Mouse (Mus musculus) stomach, embryonic 16.5 days (tissue): ENCODE results near the gene Tbx1. TPM values are rescaled to one million over a fixed set of nuclear protein-coding genes. Genes with fewer than 3 reads are reported as not detected.

Source experiments
- ATAC-seq: fragments of 200-750 bp; cut with Nextera tagmentation; 2 replicates; pipeline ENCODE4 v1.8.0; 2017; ENCODE audit warnings: moderate number of reproducible peaks, moderate TSS enrichment; ENCODE audit not compliant: insufficient read depth, low FRiP score
- H3K27ac ChIP-seq: fragments of 300-500 bp; sonication (generic); 2 replicates; pipeline ENCODE4 v1.5.1; 2014; ENCODE audit warnings: low read length
- H3K27me3 ChIP-seq: fragments of 300-500 bp; sonication (generic); 2 replicates; pipeline ENCODE4 v1.6.1; 2014; ENCODE audit warnings: low read length, control low read depth, mixed read lengths; ENCODE audit not compliant: control insufficient read depth, insufficient read depth
- H3K36me3 ChIP-seq: fragments of 300-500 bp; sonication (generic); 2 replicates; pipeline ENCODE4 v1.6.1; 2014; ENCODE audit warnings: low read length; ENCODE audit not compliant: control insufficient read depth, insufficient read depth
- H3K4me1 ChIP-seq: fragments of 300-500 bp; sonication (generic); 2 replicates; pipeline ENCODE4 v1.6.1; 2014; ENCODE audit warnings: low read length, control low read depth, mixed read lengths; ENCODE audit not compliant: control insufficient read depth, insufficient read depth
- H3K4me2 ChIP-seq: fragments of 300-500 bp; sonication (generic); 2 replicates; pipeline ENCODE4 v1.6.1; 2014; ENCODE audit warnings: low read depth, low read length, mixed read lengths
- H3K4me3 ChIP-seq: fragments of 300-500 bp; sonication (generic); replicated peaks from 2 replicates; pipeline ENCODE4 v1.5.1; 2014; ENCODE audit warnings: mild to moderate bottlenecking, low read length
- H3K9ac ChIP-seq: fragments of 300-500 bp; sonication (generic); 2 replicates; pipeline ENCODE4 v1.6.1; 2014; ENCODE audit warnings: low read length
- H3K9me3 ChIP-seq: fragments of 300-500 bp; sonication (generic); replicated peaks from 2 replicates; pipeline ENCODE4 v1.6.1; 2016; ENCODE audit warnings: low read length, control low read depth; ENCODE audit not compliant: control insufficient read depth
- WGBS: fragments of 180-500 bp; shearing (Covaris S2); extraction: QIAGEN DNeasy Blood & Tissue Kit; methylation state at CpG from one replicate; pipeline ENCODE4 v1.1.7; 2014; 5-methylcytosine and 5-hydroxymethylcytosine counted together
- polyA plus RNA-seq: library from polyadenylated mRNA; unstranded; fragments of >200 nt; fragmentation: Nextera tagmentation; extraction: Ambion mirVana; gene quantifications from 2 replicates; pipeline ENCODE4 v1.2.1, GENCODE M21; 2015

The Tbx1 gene
- polyA plus RNA-seq, 1 experiment from 2014 or later: 0.84 TPM

DNA sequence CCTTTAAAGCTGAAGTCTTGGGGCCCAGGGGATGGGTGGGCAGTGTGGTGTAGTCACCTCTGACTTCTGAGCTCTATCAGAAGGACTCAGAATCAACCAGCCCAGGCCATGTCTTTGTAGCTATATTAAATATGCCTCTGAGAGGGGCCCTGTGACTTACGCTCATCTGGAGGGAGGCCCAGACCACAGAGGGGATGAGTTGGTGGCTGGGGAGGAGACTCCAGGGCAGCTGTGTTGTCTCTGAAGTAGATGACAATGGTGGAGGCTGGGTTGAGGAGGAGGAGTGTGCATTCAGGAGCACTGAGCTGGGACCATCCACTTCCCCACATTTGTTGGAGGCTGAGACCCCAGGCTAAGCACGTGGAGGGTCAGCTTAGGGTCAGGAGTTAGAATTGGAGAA lies 27.8 kb upstream of the Tbx1 start:
- 59% methylated on average over 2 of the region's 2 CpGs for WGBS

DNA sequence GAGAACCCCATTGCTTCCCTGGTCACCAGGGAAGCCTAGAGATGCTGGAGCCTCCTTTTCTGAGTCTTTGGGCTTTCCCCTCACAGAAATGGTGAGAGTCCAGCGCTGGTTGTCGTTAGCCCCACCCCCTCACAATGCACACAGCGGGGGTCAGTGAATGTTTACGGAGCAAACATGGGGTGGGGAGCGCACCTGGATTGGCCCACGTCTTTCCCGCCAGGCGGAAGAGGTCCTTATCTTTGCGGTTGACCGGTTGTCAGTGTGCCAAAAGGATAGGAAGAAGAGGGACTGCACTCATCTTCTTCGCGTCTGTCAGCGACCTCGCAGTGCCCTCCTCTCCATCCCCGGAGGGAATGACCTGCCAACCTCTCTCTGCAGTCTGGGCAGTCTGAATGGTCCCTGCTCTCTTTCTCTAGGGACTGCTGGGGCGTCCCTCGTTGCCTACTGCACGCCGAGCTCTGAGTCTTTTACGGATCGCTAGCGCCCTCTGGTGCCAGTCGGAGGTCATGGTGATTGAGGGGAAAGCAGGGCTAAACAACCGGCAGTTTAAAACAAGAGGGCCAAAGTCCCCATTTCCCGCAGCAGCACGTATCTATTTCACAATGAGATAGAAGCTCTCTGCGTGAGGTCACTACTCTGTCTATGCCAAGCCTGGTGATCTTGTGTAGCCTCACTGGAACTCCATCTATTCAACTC lies 27.0 kb upstream of the Tbx1 start:
- Histone ChIP-seq H3K9ac (peak overlapping the region; percentile 2; the same call in 1 of the 2 replicates), H3K36me3 (no peaks in the 10 kb centered on the region), H3K9me3 (no peaks in the 10 kb centered on the region), H3K4me3 (peak overlapping the region; percentile 28), H3K27me3 (peaks cover 47% of the 10 kb centered on the region), H3K27ac (no peak overlapping the region), H3K4me2 (peak overlapping the region; percentile 48), H3K4me1 (peaks cover 15% of the 10 kb centered on the region)
- peak; percentile 45; the same call in 1 of the 2 replicates for ATAC-seq
- WGBS: 2% methylated on average over 27 of the region's 27 CpGs

More for the DNA sequence above, 27.8 kb upstream of the Tbx1 start:
- Histone ChIP-seq H3K9ac (no peak overlapping the region), H3K4me2 (no peak overlapping the region), H3K9me3 (no peaks in the 10 kb centered on the region), H3K36me3 (no peaks in the 10 kb centered on the region), H3K27ac (no peak overlapping the region), H3K27me3 (peaks cover 55% of the 10 kb centered on the region), H3K4me1 (peaks cover 15% of the 10 kb centered on the region), H3K4me3 (no peak overlapping the region)
- ATAC-seq: no peak

DNA sequence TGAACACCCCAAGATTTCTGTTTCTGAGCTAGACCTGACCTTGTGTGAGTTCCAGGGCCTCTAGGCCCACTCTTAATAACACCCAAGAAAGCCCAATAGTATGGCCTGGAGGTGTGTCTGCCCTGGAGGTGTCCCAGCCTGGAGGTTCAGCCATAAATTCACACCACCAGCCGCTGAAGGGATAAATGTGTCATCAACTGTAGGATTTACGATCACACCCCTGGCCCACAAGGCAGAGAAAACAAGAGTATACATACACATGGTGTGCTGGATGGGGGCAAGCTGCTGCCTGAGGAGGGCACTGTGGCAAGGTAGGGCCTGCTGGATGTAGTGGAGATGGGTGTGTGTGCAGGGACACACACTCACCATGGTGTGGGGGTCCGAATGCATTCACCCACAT lies 22.8 kb upstream of the Tbx1 start:
- H3K9me3 ChIP-seq: no peaks in the 10 kb centered on the region
- no peaks in the 10 kb centered on the region for H3K36me3 ChIP-seq
- H3K27ac ChIP-seq: no peak overlapping the region
- peaks cover 6% of the 10 kb centered on the region for H3K4me1 ChIP-seq
- no peak for ATAC-seq
- no peak overlapping the region for H3K4me3 ChIP-seq
- no peak overlapping the region for H3K4me2 ChIP-seq
- H3K27me3 ChIP-seq: peaks cover 5% of the 10 kb centered on the region; the same call in 1 of the 2 replicates
- H3K9ac ChIP-seq: no peak overlapping the region
- 78% methylated on average over 3 of the region's 3 CpGs for WGBS

DNA sequence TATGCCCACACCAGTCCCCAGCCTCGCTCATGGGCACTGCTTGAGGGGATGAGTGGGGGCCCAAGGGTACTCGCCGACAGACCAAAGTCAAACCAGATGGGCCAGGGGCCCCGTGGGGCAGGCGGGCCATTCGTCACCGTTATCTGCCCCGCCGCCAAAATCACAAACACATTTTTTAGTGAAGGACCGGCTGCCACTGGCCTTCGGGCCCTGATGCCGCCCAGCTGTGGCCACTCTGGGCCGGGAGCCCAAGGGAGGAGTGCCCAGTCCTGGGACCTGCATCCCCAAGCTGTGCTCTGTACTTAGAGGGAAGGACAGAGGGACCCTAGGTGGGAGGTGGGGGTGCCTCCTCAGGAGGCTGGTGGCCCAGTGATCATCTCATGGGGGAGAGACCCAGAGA lies 21.3 kb upstream of the Tbx1 start:
- no peak for ATAC-seq
- Histone ChIP-seq H3K4me1 (no peaks in the 10 kb centered on the region), H3K9ac (peak overlapping the region; percentile 5; the same call in 1 of the 2 replicates), H3K4me2 (no peak overlapping the region), H3K4me3 (no peak overlapping the region), H3K27me3 (no peaks in the 10 kb centered on the region), H3K9me3 (no peaks in the 10 kb centered on the region), H3K27ac (no peak overlapping the region), H3K36me3 (no peaks in the 10 kb centered on the region)
- WGBS: 36% methylated on average over 13 of the region's 13 CpGs

DNA sequence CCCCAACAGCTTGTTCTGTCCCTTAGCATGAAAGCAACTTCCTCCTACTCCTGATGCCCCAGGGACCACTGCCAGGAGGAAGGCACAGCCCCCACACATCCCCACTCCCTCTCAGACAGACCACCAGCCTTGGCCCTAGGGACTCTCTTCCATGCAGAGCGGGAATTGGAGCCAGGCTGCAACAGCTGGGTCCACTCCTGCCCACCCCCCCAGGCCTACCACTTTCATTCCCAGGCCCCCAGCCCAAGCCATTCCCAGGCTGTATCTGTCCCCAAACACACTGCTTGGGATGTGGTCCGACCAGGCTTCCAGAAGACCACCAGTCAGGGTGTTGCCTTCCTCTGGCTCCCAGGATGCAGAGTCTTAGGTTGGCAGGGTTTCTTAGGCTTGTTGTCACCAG lies 18.6 kb upstream of the Tbx1 start:
- no peaks in the 10 kb centered on the region for H3K27me3 ChIP-seq
- H3K4me1 ChIP-seq: peaks cover 13% of the 10 kb centered on the region
- H3K9ac ChIP-seq: no peak overlapping the region
- ATAC-seq: no peak
- H3K27ac ChIP-seq: no peak overlapping the region
- 68% methylated on average over 2 of the region's 2 CpGs for WGBS
- H3K36me3 ChIP-seq: no peaks in the 10 kb centered on the region
- H3K4me2 ChIP-seq: no peak overlapping the region
- no peaks in the 10 kb centered on the region for H3K9me3 ChIP-seq
- no peak overlapping the region for H3K4me3 ChIP-seq

DNA sequence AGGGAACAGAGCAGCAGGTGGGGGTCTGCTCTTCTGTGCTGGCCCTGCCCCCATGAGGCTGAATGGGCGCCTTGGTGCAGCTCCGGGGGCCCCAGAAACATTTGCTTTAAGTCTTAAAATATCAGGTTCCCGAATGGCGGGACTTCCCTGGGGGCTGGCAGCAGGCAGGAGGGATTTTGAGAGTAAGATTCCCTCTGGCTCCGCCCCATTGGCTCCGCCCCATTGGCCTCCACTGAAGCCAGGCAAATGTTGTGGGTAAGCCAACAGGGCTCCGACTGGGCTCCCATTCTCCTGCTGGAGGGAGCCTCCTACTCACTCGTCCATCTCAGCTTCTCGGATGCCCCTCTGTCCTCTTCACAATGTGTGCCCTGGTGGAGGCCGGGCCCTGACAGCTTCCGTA lies 17.8 kb upstream of the Tbx1 start:
- Histone ChIP-seq H3K9me3 (no peaks in the 10 kb centered on the region), H3K4me1 (peaks cover 19% of the 10 kb centered on the region), H3K27ac (no peak overlapping the region), H3K9ac (0 out of 2 replicates have a peak overlapping the region, but pooled peaks have one; percentile 31), H3K4me2 (peak overlapping the region; percentile 31; the same call in 1 of the 2 replicates), H3K27me3 (no peaks in the 10 kb centered on the region), H3K4me3 (no peak overlapping the region), H3K36me3 (no peaks in the 10 kb centered on the region)
- no peak for ATAC-seq
- 17% methylated on average over 11 of the region's 11 CpGs for WGBS

DNA sequence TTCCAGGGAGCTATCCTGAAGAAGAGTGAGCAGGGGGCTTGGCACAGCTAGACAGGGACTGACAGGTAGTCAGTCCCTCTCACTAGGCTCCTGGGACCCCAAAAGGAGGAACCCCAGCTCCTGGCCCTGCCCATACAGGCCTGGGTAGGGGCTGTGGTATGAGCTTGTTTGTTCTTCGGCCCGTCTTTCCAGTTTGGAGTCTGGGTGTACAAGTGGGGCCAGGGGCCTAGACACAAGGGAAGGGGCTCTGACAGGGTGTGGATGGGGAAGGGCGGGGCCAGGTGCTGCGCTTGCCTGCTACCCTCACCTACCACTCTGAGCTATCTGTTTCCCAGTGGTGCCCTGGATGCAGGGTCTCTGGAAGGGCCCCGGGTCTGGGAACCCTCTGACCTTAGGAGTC lies 15.2 kb upstream of the Tbx1 start:
- Histone ChIP-seq H3K27me3 (no peaks in the 10 kb centered on the region), H3K4me1 (peaks cover 23% of the 10 kb centered on the region), H3K9ac (no peak overlapping the region), H3K9me3 (no peaks in the 10 kb centered on the region), H3K36me3 (no peaks in the 10 kb centered on the region), H3K27ac (no peak overlapping the region; the same call in 1 of the 2 replicates), H3K4me3 (no peak overlapping the region), H3K4me2 (peak overlapping the region; percentile 6; the same call in 1 of the 2 replicates)
- ATAC-seq: peak; percentile 62; the same call in 1 of the 2 replicates
- 77% methylated on average over 5 of the region's 5 CpGs for WGBS

DNA sequence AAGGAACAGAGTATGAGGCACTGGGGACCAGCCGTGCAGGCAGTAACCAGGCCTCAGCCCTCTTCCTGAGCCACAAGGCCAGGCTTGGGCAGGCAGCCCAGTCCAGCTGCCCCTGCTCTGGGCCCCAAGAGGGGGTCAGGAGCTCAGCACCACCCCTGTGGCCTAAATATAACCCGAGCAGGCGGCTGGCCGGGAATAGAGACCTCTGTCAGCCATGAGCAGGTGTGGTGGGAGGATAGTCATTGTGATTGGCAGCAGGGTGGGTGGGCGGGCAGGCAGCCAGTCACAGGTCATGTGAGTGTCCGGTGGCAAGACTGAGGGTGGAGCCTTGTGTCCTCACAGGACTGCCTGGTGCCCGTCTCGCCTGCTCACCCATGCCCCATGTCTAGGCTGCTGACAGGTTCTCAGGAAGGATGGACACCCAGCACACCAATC lies 13.8 kb upstream of the Tbx1 start:
- Histone ChIP-seq H3K9me3 (no peaks in the 10 kb centered on the region), H3K4me2 (no peak overlapping the region), H3K27ac (no peak overlapping the region), H3K4me1 (peaks cover 23% of the 10 kb centered on the region), H3K4me3 (no peak overlapping the region), H3K36me3 (no peaks in the 10 kb centered on the region), H3K27me3 (no peaks in the 10 kb centered on the region), H3K9ac (peak overlapping the region; percentile 0; the same call in 1 of the 2 replicates)
- 41% methylated on average over 8 of the region's 8 CpGs for WGBS
- ATAC-seq: peak; percentile 24; the same call in 1 of the 2 replicates

DNA sequence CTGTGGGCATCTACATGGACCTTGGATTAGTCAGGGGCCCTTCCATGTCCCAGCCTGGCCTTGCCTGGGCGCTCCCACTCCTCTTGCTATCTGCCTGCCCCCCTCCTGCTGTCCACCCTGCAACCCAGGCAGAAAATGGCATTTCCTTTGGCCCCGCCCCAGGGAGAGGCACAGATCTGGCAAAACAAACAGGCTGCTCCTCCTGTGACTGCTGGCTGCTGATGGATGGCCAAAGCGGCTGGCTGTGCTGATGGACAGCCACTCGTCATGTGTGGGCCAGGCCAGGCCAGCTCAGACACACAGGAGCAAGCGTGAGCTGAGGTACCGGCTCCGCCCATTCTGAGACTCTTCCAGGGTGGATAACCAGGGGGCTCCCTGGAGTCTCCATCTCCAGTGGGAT lies 11.0 kb upstream of the Tbx1 start:
- H3K36me3 ChIP-seq: no peaks in the 10 kb centered on the region
- WGBS: 50% methylated on average over 7 of the region's 7 CpGs
- ATAC-seq: peak; percentile 15; the same call in 1 of the 2 replicates
- H3K9ac ChIP-seq: no peak overlapping the region
- H3K27me3 ChIP-seq: no peaks in the 10 kb centered on the region
- no peaks in the 10 kb centered on the region for H3K9me3 ChIP-seq
- H3K4me1 ChIP-seq: peaks cover 23% of the 10 kb centered on the region
- H3K4me2 ChIP-seq: no peak overlapping the region
- no peak overlapping the region for H3K27ac ChIP-seq
- H3K4me3 ChIP-seq: no peak overlapping the region
